Mouse (Mus musculus) ES-E14 (cell line): ENCODE measurements around the gene Fam171a1. TPM values are rescaled to one million over a fixed set of nuclear protein-coding genes. Genes with fewer than 3 reads are reported as not detected.

Source experiments
- DNase-seq: peaks from one replicate; pipeline ENCODE4 v3.0.0-alpha.2; 2013; ENCODE audit warnings: low read depth, low spot score
- H3K27ac ChIP-seq: 2 replicates; pipeline ENCODE4 v1.5.1; 2012; ENCODE audit warnings: low read depth, mild to moderate bottlenecking, low read length, moderate library complexity, mixed read lengths; ENCODE audit not compliant: poor library complexity, insufficient read depth, severe bottlenecking
- H3K36me3 ChIP-seq: 2 replicates; pipeline ENCODE4 v1.6.1; 2012; ENCODE audit warnings: mild to moderate bottlenecking, low read length, moderate library complexity, mixed read lengths; ENCODE audit not compliant: control insufficient read depth, poor library complexity, insufficient read depth, severe bottlenecking
- H3K4me1 ChIP-seq, 2 experiments: fragments of 150-350 bp in 1 of 2; sonication (generic) in 1 of 2; 2 replicates each; pipeline ENCODE4 v1.6.1; 2012; ENCODE audit warnings: low read length in 2 of 2, mild to moderate bottlenecking in 1 of 2, mixed read lengths in 1 of 2; ENCODE audit not compliant: control insufficient read depth in 2 of 2, insufficient read depth in 2 of 2, poor library complexity in 1 of 2
- H3K4me3 ChIP-seq, 2 experiments: fragments of 150-350 bp in 1 of 2; sonication (generic) in 1 of 2; 2 replicates each; pipeline ENCODE4 v1.5.1; 2012; ENCODE audit warnings: low read length in 2 of 2, low read depth in 1 of 2, mild to moderate bottlenecking in 1 of 2, mixed read lengths in 1 of 2; ENCODE audit not compliant: insufficient read depth in 1 of 2, poor library complexity in 1 of 2, severe bottlenecking in 1 of 2
- H3K9ac ChIP-seq: 2 replicates; pipeline ENCODE4 v1.6.1; 2012; ENCODE audit warnings: low read depth, mild to moderate bottlenecking, low read length, mixed read lengths; ENCODE audit not compliant: poor library complexity, insufficient read depth, severe bottlenecking
- H3K9me3 ChIP-seq: fragments of 150-350 bp; sonication (generic); 2 replicates; pipeline ENCODE4 v1.6.1; 2012; ENCODE audit warnings: low read depth, mild to moderate bottlenecking, low read length; ENCODE audit not compliant: control insufficient read depth, insufficient read depth
- CHD2 ChIP-seq: IDR thresholded peaks from 2 replicates; pipeline ENCODE4 v1.6.1; 2014; ENCODE audit warnings: mild to moderate bottlenecking, low read depth, low read length, inconsistent platforms
- HCFC1 ChIP-seq: IDR thresholded peaks from 2 replicates; pipeline ENCODE4 v1.6.1; 2012; ENCODE audit warnings: low read length, inconsistent platforms, borderline replicate concordance; ENCODE audit not compliant: insufficient read depth
- MAFK ChIP-seq: IDR thresholded peaks from 2 replicates; pipeline ENCODE4 v1.6.1; 2014; ENCODE audit warnings: mild to moderate bottlenecking, low read depth, low read length, inconsistent platforms; ENCODE audit not compliant: insufficient read depth
- ZC3H11A ChIP-seq: IDR thresholded peaks from 2 replicates; pipeline ENCODE4 v1.6.1; 2012; ENCODE audit warnings: low read depth, mild to moderate bottlenecking, inconsistent platforms, low read length, borderline replicate concordance
- ZNF384 ChIP-seq: IDR thresholded peaks from 2 replicates; pipeline ENCODE4 v1.6.1; 2012; ENCODE audit warnings: low read depth, low read length, inconsistent platforms
- in situ Hi-C, 2 experiments: fragments of 600-800 bp; cut with MboI; formaldehyde crosslinking; loops; one replicate each; pipeline ENCODE4 v1.15.1; 2025; ENCODE audit warnings: low sequenced_read_pairs in 2 of 2, inconsistent platforms in 1 of 2; ENCODE audit not compliant: unreplicated experiment in 2 of 2
- total RNA-seq: library from RNA; depleted of rRNA; stranded (reverse); fragments of 300-350 nt; gene quantifications from 2 replicates; pipeline ENCODE4 v1.2.3, GENCODE M21; 2012

Gene Fam171a1
- total RNA-seq, 1 experiment: 8.1 TPM

DNA sequence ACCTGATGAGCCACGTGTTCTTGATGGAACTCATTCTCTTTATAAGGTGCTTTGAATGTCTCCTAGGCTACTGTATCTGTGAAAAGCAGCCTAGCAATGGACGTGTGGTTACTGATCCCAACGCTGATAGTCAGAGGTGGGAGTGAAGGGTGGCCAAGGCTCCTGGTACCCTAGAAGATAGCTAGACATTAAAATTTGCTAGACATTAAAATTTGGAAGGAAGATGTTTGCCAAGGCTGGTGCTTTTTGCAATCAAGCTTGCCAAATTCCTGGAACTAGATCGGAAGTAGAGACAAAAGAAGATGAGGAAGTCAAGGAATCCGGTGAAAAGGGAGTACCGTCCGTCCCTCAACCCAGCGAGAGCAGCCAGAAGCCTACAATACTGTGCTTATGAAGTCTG, 34.7 kb downstream of the Fam171a1 start:
- no peak overlapping the region for H3K4me3 ChIP-seq
- H3K36me3 ChIP-seq: no peaks in the 10 kb centered on the region
- no peak for DNase-seq
- H3K9me3 ChIP-seq: no peaks in the 10 kb centered on the region
- H3K9ac ChIP-seq: no peak overlapping the region
- in situ Hi-C loops: no loop called here
- no peaks in the 10 kb centered on the region; a peak in 1 of 4 replicates for H3K4me1 ChIP-seq
- no peak overlapping the region for H3K27ac ChIP-seq
- no peak for TF ChIP-seq MAFK
- TF ChIP-seq CHD2: no peak
- TF ChIP-seq HCFC1: no peak
- TF ChIP-seq ZNF384: no peak
- no peak for TF ChIP-seq ZC3H11A

DNA sequence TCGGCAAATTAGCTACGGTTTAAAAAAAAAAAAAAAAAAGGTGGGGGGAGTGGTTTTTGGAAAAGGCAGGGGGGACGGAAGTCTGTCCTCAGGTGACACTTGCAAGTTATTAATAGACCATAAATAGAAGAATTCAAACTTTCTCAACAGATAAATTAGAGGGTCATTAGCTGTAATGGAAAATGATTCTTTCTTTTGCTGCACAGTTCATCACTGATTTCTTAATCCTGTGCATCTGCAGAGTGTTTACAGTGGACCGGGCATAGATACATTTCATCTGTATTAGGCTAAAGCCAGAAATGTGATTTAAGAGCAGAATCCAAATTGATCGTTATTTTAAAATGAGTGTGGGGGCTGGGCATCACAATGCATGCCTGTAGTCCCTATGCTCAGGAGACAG, 36.3 kb downstream of the Fam171a1 start:
- TF ChIP-seq HCFC1 (no peak), ZNF384 (no peak), CHD2 (no peak), MAFK (no peak), ZC3H11A (no peak)
- in situ Hi-C loops: no loop called here
- no peak overlapping the region for H3K9ac ChIP-seq
- H3K4me3 ChIP-seq: no peak overlapping the region
- DNase-seq: no peak
- no peaks in the 10 kb centered on the region for H3K36me3 ChIP-seq
- H3K27ac ChIP-seq: no peak overlapping the region
- no peaks in the 10 kb centered on the region for H3K4me1 ChIP-seq
- no peaks in the 10 kb centered on the region for H3K9me3 ChIP-seq

DNA sequence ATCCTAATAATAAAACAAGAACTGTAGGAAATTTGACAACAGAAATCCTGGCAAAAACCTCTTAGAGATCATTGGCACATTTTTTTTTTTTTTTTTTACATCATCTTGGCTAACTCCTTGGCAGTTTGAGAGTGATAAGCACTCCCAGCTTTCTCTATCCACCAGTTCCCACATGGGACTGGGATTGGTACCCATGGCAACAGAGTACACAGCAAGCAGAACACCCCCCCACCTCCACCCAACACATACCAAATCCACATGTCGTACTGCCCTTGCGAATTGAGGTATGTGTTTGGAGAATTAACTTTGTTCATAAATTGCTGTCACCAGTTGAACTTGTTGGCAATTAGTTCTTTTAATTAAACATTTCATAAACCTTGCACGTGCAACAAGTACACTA, 37.3 kb downstream of the Fam171a1 start:
- no peak for DNase-seq
- Histone ChIP-seq H3K4me3 (no peak overlapping the region), H3K9ac (no peak overlapping the region), H3K9me3 (no peaks in the 10 kb centered on the region), H3K36me3 (no peaks in the 10 kb centered on the region), H3K4me1 (no peaks in the 10 kb centered on the region), H3K27ac (no peak overlapping the region)
- in situ Hi-C loops: no loop called here
- TF ChIP-seq MAFK (no peak), ZNF384 (no peak), HCFC1 (no peak), ZC3H11A (no peak), CHD2 (no peak)

DNA sequence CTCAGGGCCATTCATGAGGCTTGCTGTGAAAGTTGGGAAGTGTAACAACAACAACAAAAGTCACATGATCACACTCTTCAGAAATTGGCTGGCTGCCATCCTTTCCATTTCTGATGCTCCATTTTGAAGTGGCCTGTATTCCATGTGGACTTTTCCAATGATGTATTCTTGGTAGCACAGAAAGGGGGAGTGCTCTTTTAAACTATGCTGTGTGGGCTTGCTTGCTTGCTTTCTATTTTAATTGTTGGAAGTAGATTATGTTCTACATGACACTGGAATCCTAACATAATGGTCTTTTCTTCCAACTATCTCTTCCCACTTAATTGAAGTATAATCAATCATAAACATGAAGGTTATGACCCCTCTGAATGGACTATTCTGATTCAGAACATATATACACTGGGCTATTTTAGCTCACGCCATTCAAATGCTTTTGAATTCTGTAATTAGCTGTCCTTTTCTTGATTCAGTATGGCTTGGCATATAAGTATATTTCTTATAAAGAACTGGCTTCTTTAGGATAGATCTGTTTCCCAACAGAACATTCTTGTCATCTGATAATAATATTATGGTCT, 40.2 kb downstream of the Fam171a1 start:
- Histone ChIP-seq H3K9me3 (no peaks in the 10 kb centered on the region), H3K27ac (no peak overlapping the region), H3K4me1 (no peaks in the 10 kb centered on the region), H3K9ac (no peak overlapping the region), H3K36me3 (no peaks in the 10 kb centered on the region), H3K4me3 (no peak overlapping the region)
- in situ Hi-C loops: no loop called here
- TF ChIP-seq ZC3H11A (no peak), CHD2 (no peak), HCFC1 (no peak)
- no peak for DNase-seq

- TF ChIP-seq MAFK: no peak
- TF ChIP-seq HCFC1: no peak
- no peak for TF ChIP-seq ZNF384
- TF ChIP-seq CHD2: no peak
- TF ChIP-seq ZC3H11A: no peak
- in situ Hi-C loops: no loop called here
- Histone ChIP-seq H3K36me3 (no peaks in the 10 kb centered on the region), H3K27ac (no peak overlapping the region), H3K4me3 (no peak overlapping the region), H3K9me3 (no peaks in the 10 kb centered on the region), H3K4me1 (no peaks in the 10 kb centered on the region), H3K9ac (no peak overlapping the region)
- DNase-seq: no peak
Measured at GRCm38 (mm10) chr2:3154986-3155385, 41.0 kb downstream of the Fam171a1 start.
